Mouse (Mus musculus) limb, embryonic 13.5 days (tissue): ENCODE measurements at regions not wholly inside any gene's neighbourhood (a gene's known extent, or its start where the extent isn't known, plus 50 kb on each side); places are given as distances from the start of the nearest gene placed in this dataset.

ENCODE experiments used
- ATAC-seq: fragments of 200-750 bp; cut with Nextera tagmentation; 2 replicates; pipeline ENCODE4 v1.8.0; 2017; ENCODE audit warnings: low read depth, moderate number of reproducible peaks, moderate TSS enrichment; ENCODE audit not compliant: low FRiP score
- H3K27ac ChIP-seq: fragments of 300-500 bp; sonication (generic); 2 replicates; pipeline ENCODE4 v1.5.1; 2015; ENCODE audit warnings: inconsistent platforms, mild to moderate bottlenecking, moderate library complexity
- H3K27me3 ChIP-seq: fragments of 300-500 bp; sonication (generic); 2 replicates; pipeline ENCODE4 v1.6.1; 2015; ENCODE audit warnings: mild to moderate bottlenecking, inconsistent platforms
- H3K36me3 ChIP-seq: fragments of 300-500 bp; sonication (generic); 2 replicates; pipeline ENCODE4 v1.6.1; 2015; ENCODE audit warnings: inconsistent platforms, mild to moderate bottlenecking, moderate library complexity
- H3K4me1 ChIP-seq: fragments of 300-500 bp; sonication (generic); 2 replicates; pipeline ENCODE4 v1.6.1; 2015; ENCODE audit warnings: inconsistent platforms
- H3K4me2 ChIP-seq: fragments of 300-500 bp; sonication (generic); replicated peaks from 2 replicates; pipeline ENCODE4 v1.6.1; 2015; ENCODE audit warnings: inconsistent platforms, mild to moderate bottlenecking, moderate library complexity
- H3K4me3 ChIP-seq: fragments of 300-500 bp; sonication (generic); 2 replicates; pipeline ENCODE4 v1.5.1; 2015; ENCODE audit warnings: moderate library complexity, mild to moderate bottlenecking, inconsistent platforms
- H3K9ac ChIP-seq: fragments of 300-500 bp; sonication (generic); 2 replicates; pipeline ENCODE4 v1.6.1; 2015; ENCODE audit warnings: mild to moderate bottlenecking, inconsistent platforms
- H3K9me3 ChIP-seq: fragments of 300-500 bp; sonication (generic); 2 replicates; pipeline ENCODE4 v1.6.1; 2016; ENCODE audit warnings: inconsistent platforms
- WGBS: fragments of 180-500 bp; shearing (Covaris S2); methylation state at CpG from one replicate; pipeline ENCODE4 v1.1.7; 2015; 5-methylcytosine and 5-hydroxymethylcytosine counted together

- Histone ChIP-seq H3K4me3 (no peak overlapping the region), H3K36me3 (no peaks in the 10 kb centered on the region), H3K27ac (no peak overlapping the region), H3K4me1 (peaks cover 5% of the 10 kb centered on the region), H3K4me2 (no peak overlapping the region), H3K27me3 (no peaks in the 10 kb centered on the region; the same call in 1 of the 2 replicates), H3K9ac (no peak overlapping the region), H3K9me3 (no peaks in the 10 kb centered on the region)
- 72% methylated on average over 1 of the region's 1 CpGs for WGBS
- no peak for ATAC-seq
Observed at GRCm38 (mm10) chr5:52048790-52049189, 141.5 kb downstream of the Dhx15 start.

GRCm38 (mm10) chr5:52046704-52047103 is 143.6 kb downstream of the Dhx15 start:
- H3K4me3 ChIP-seq: no peak overlapping the region
- no peaks in the 10 kb centered on the region; the same call in 1 of the 2 replicates for H3K27me3 ChIP-seq
- H3K27ac ChIP-seq: no peak overlapping the region
- H3K9ac ChIP-seq: no peak overlapping the region
- ATAC-seq: no peak
- no peaks in the 10 kb centered on the region for H3K9me3 ChIP-seq
- H3K4me2 ChIP-seq: no peak overlapping the region
- H3K36me3 ChIP-seq: no peaks in the 10 kb centered on the region
- WGBS: 75% methylated on average over 3 of the region's 3 CpGs
- H3K4me1 ChIP-seq: peaks cover 4% of the 10 kb centered on the region

GRCm38 (mm10) chr5:52044101-52044500 is 146.2 kb downstream of the Dhx15 start:
- no peak overlapping the region for H3K4me2 ChIP-seq
- no peak for ATAC-seq
- no peak overlapping the region for H3K4me3 ChIP-seq
- no peaks in the 10 kb centered on the region for H3K36me3 ChIP-seq
- H3K27me3 ChIP-seq: no peaks in the 10 kb centered on the region; the same call in 1 of the 2 replicates
- H3K4me1 ChIP-seq: peaks cover 3% of the 10 kb centered on the region; the same call in 1 of the 2 replicates
- H3K27ac ChIP-seq: no peak overlapping the region
- 89% methylated on average over 3 of the region's 3 CpGs for WGBS
- no peak overlapping the region for H3K9ac ChIP-seq
- no peaks in the 10 kb centered on the region for H3K9me3 ChIP-seq

GRCm38 (mm10) chr5:52041447-52041846 is 148.9 kb downstream of the Dhx15 start:
- no peak overlapping the region for H3K27ac ChIP-seq
- no peak for ATAC-seq
- peaks cover 3% of the 10 kb centered on the region; the same call in 1 of the 2 replicates for H3K4me1 ChIP-seq
- H3K27me3 ChIP-seq: no peaks in the 10 kb centered on the region; the same call in 1 of the 2 replicates
- no peak overlapping the region for H3K4me2 ChIP-seq
- no peaks in the 10 kb centered on the region for H3K36me3 ChIP-seq
- H3K4me3 ChIP-seq: no peak overlapping the region
- H3K9me3 ChIP-seq: no peaks in the 10 kb centered on the region
- 85% methylated on average over 3 of the region's 3 CpGs for WGBS
- no peak overlapping the region for H3K9ac ChIP-seq

GRCm38 (mm10) chr5:52040427-52041312 is 149.6 kb downstream of the Dhx15 start:
- no peak for ATAC-seq
- 71% methylated on average over 24 of the region's 24 CpGs for WGBS
- H3K27me3 ChIP-seq: no peaks in the 10 kb centered on the region; the same call in 1 of the 2 replicates
- H3K36me3 ChIP-seq: no peaks in the 10 kb centered on the region
- H3K4me3 ChIP-seq: no peak overlapping the region
- H3K27ac ChIP-seq: no peak overlapping the region
- H3K9me3 ChIP-seq: no peaks in the 10 kb centered on the region
- peaks cover 3% of the 10 kb centered on the region; the same call in 1 of the 2 replicates for H3K4me1 ChIP-seq
- H3K9ac ChIP-seq: no peak overlapping the region
- no peak overlapping the region for H3K4me2 ChIP-seq

GRCm38 (mm10) chr5:52035339-52035738 is 155.0 kb downstream of the Dhx15 start:
- Histone ChIP-seq H3K27ac (no peak overlapping the region), H3K4me3 (no peak overlapping the region), H3K4me2 (no peak overlapping the region), H3K36me3 (no peaks in the 10 kb centered on the region), H3K4me1 (no peaks in the 10 kb centered on the region), H3K9me3 (no peaks in the 10 kb centered on the region), H3K9ac (no peak overlapping the region), H3K27me3 (no peaks in the 10 kb centered on the region)
- no peak for ATAC-seq
- WGBS: 87% methylated on average over 6 of the region's 6 CpGs

- H3K27me3 ChIP-seq: no peaks in the 10 kb centered on the region
- no peaks in the 10 kb centered on the region for H3K36me3 ChIP-seq
- H3K27ac ChIP-seq: no peak overlapping the region
- H3K4me2 ChIP-seq: no peak overlapping the region
- H3K9me3 ChIP-seq: no peaks in the 10 kb centered on the region
- no peak for ATAC-seq
- no peaks in the 10 kb centered on the region for H3K4me1 ChIP-seq
- 88% methylated on average over 4 of the region's 4 CpGs for WGBS
- no peak overlapping the region for H3K4me3 ChIP-seq
- no peak overlapping the region for H3K9ac ChIP-seq
Observed at GRCm38 (mm10) chr5:52027478-52027877, 162.8 kb downstream of the Dhx15 start.

- ATAC-seq: no peak
- H3K4me1 ChIP-seq: no peaks in the 10 kb centered on the region
- no peak overlapping the region for H3K27ac ChIP-seq
- H3K9me3 ChIP-seq: no peaks in the 10 kb centered on the region
- no peaks in the 10 kb centered on the region for H3K27me3 ChIP-seq
- no peaks in the 10 kb centered on the region for H3K36me3 ChIP-seq
- H3K9ac ChIP-seq: no peak overlapping the region
- H3K4me3 ChIP-seq: no peak overlapping the region
- WGBS: 68% methylated on average over 3 of the region's 3 CpGs
- H3K4me2 ChIP-seq: no peak overlapping the region
Observed at GRCm38 (mm10) chr5:52026148-52026547, 164.2 kb downstream of the Dhx15 start.

GRCm38 (mm10) chr5:52023212-52023611 is 167.1 kb downstream of the Dhx15 start:
- 0 out of 2 replicates have a peak, but pooled peaks have one; percentile 44 for ATAC-seq
- H3K4me2 ChIP-seq: no peak overlapping the region
- 65% methylated on average over 9 of the region's 9 CpGs for WGBS

GRCm38 (mm10) chr5:52016992-52017391 is 173.3 kb downstream of the Dhx15 start:
- H3K9ac ChIP-seq: no peak overlapping the region
- H3K4me3 ChIP-seq: no peak overlapping the region
- WGBS: 76% methylated on average over 3 of the region's 3 CpGs
- no peaks in the 10 kb centered on the region for H3K4me1 ChIP-seq
- no peak overlapping the region for H3K4me2 ChIP-seq
- no peaks in the 10 kb centered on the region for H3K27me3 ChIP-seq
- no peaks in the 10 kb centered on the region for H3K36me3 ChIP-seq
- H3K9me3 ChIP-seq: no peaks in the 10 kb centered on the region
- ATAC-seq: no peak
- no peak overlapping the region for H3K27ac ChIP-seq

More at GRCm38 (mm10) chr5:52023212-52023611, 167.1 kb downstream of the Dhx15 start:
- no peaks in the 10 kb centered on the region for H3K36me3 ChIP-seq
- H3K4me1 ChIP-seq: no peaks in the 10 kb centered on the region
- no peaks in the 10 kb centered on the region for H3K27me3 ChIP-seq
- H3K27ac ChIP-seq: no peak overlapping the region
- no peak overlapping the region for H3K4me3 ChIP-seq
- H3K9ac ChIP-seq: no peak overlapping the region
- no peaks in the 10 kb centered on the region for H3K9me3 ChIP-seq

GRCm38 (mm10) chr5:52015786-52016185 is 174.5 kb downstream of the Dhx15 start:
- Histone ChIP-seq H3K9me3 (no peaks in the 10 kb centered on the region), H3K9ac (no peak overlapping the region), H3K27me3 (no peaks in the 10 kb centered on the region), H3K36me3 (no peaks in the 10 kb centered on the region), H3K27ac (no peak overlapping the region), H3K4me2 (no peak overlapping the region), H3K4me3 (no peak overlapping the region), H3K4me1 (no peaks in the 10 kb centered on the region)
- 48% methylated on average over 6 of the region's 6 CpGs for WGBS
- ATAC-seq: no peak

GRCm38 (mm10) chr5:52010426-52010825 is 179.9 kb downstream of the Dhx15 start:
- no peak overlapping the region for H3K4me3 ChIP-seq
- no peak for ATAC-seq
- H3K4me2 ChIP-seq: no peak overlapping the region
- H3K4me1 ChIP-seq: no peaks in the 10 kb centered on the region
- H3K9ac ChIP-seq: no peak overlapping the region
- no peak overlapping the region for H3K27ac ChIP-seq
- no peaks in the 10 kb centered on the region for H3K27me3 ChIP-seq
- 91% methylated on average over 7 of the region's 7 CpGs for WGBS
- H3K36me3 ChIP-seq: no peaks in the 10 kb centered on the region
- no peaks in the 10 kb centered on the region for H3K9me3 ChIP-seq
